Mouse (Mus musculus) thymus, adult 2 months (tissue): ENCODE measurements around the gene Gimap8.

Experiments used
- CTCF ChIP-seq: fragments of 200-500 bp; IDR thresholded peaks from 2 replicates; pipeline ENCODE4 v1.5.1; 2012; ENCODE audit warnings: mild to moderate bottlenecking, control low read depth, low read length, moderate library complexity, borderline replicate concordance; ENCODE audit not compliant: control insufficient read depth, poor library complexity, insufficient read depth; ENCODE audit errors: extremely low read depth
- POLR2A ChIP-seq: fragments of 200-500 bp; IDR thresholded peaks from 2 replicates; pipeline ENCODE4 v1.6.1; 2012; ENCODE audit warnings: mild to moderate bottlenecking, low read length, control low read depth, moderate library complexity; ENCODE audit not compliant: control insufficient read depth, poor library complexity, insufficient read depth; ENCODE audit errors: extremely low read depth

GRCm38 (mm10) chr6:48706130-48706529 is 59.1 kb downstream of the Gimap8 start:
- TF ChIP-seq CTCF (no peak), POLR2A (no peak)
